Mouse (Mus musculus) CH12.LX (cell line): Measurements from ENCODE around the gene Cox17. TPM values are rescaled to one million over a fixed set of nuclear protein-coding genes. Genes with fewer than 3 reads are reported as not detected.

Source experiments
- DNase-seq: peaks from one replicate; pipeline ENCODE4 v3.0.0-alpha.2; 2013; ENCODE audit errors: extremely low read depth
- H3K27ac ChIP-seq: 2 replicates; pipeline ENCODE4 v1.5.1; 2012; ENCODE audit warnings: low read depth, mild to moderate bottlenecking, control low read depth, moderate library complexity; ENCODE audit not compliant: insufficient read depth
- H3K27me3 ChIP-seq: replicated peaks from 2 replicates; pipeline ENCODE3; 2012; ENCODE audit warnings: inconsistent platforms
- H3K36me3 ChIP-seq, 2 experiments: replicated peaks in 1 of 2; 2 replicates each; pipeline versions ENCODE3 to v1.6.1; 2012; ENCODE audit warnings: inconsistent platforms in 1 of 2, low read length in 1 of 2, mild to moderate bottlenecking in 1 of 2, mixed read lengths in 1 of 2, moderate library complexity in 1 of 2; ENCODE audit not compliant: control insufficient read depth in 1 of 2, insufficient read depth in 1 of 2
- H3K4me1 ChIP-seq, 2 experiments: 2 replicates each; pipeline ENCODE4 v1.6.1; 2012; ENCODE audit warnings: inconsistent platforms in 1 of 2, moderate library complexity in 1 of 2; ENCODE audit not compliant: insufficient read depth in 2 of 2, control insufficient read depth in 1 of 2
- H3K4me2 ChIP-seq: 2 replicates; pipeline ENCODE4 v1.6.1; 2012; ENCODE audit warnings: low read depth, mild to moderate bottlenecking, control low read depth; ENCODE audit not compliant: poor library complexity, insufficient read depth, severe bottlenecking
- H3K4me3 ChIP-seq, 3 experiments: fragments of 150-350 bp in 1 of 3; sonication (generic) in 1 of 3; replicated peaks in 1 of 3; 2 replicates each; pipeline versions ENCODE3 to v1.5.1; 2011 to 2012; ENCODE audit warnings: low read depth in 2 of 3, low read length in 2 of 3, mild to moderate bottlenecking in 2 of 3, moderate library complexity in 2 of 3, control low read depth in 1 of 3, improper control_type of control experiment in 1 of 3, inconsistent platforms in 1 of 3, mixed read lengths in 1 of 3; ENCODE audit not compliant: poor library complexity in 1 of 3
- H3K79me2 ChIP-seq: replicated peaks from 2 replicates; pipeline ENCODE4 v1.6.1; 2012; ENCODE audit warnings: mild to moderate bottlenecking, moderate library complexity; ENCODE audit not compliant: control insufficient read depth, poor library complexity, insufficient read depth, severe bottlenecking; ENCODE audit errors: extremely low read depth
- H3K9ac ChIP-seq: 2 replicates; pipeline ENCODE4 v1.6.1; 2012; ENCODE audit warnings: low read depth, mild to moderate bottlenecking, control low read depth, moderate library complexity; ENCODE audit not compliant: insufficient read depth
- H3K9me3 ChIP-seq: replicated peaks from 2 replicates; pipeline ENCODE3; 2012; ENCODE audit warnings: low read length, inconsistent platforms, mixed read lengths
- BHLHE40 ChIP-seq: IDR thresholded peaks from 2 replicates; pipeline ENCODE4 v1.6.1; 2011; ENCODE audit warnings: mild to moderate bottlenecking, low read depth, low read length, improper control_type of control experiment
- CHD1 ChIP-seq: IDR thresholded peaks from 2 replicates; pipeline ENCODE4 v1.6.1; 2012; ENCODE audit warnings: low read depth, low read length, improper control_type of control experiment, inconsistent platforms
- CHD2 ChIP-seq: IDR thresholded peaks from 2 replicates; pipeline ENCODE4 v1.6.1; 2011; ENCODE audit warnings: low read length, improper control_type of control experiment
- EP300 ChIP-seq: IDR thresholded peaks from 2 replicates; pipeline ENCODE4 v1.6.1; 2011; ENCODE audit warnings: low read length, improper control_type of control experiment
- MAFK ChIP-seq: IDR thresholded peaks from 2 replicates; pipeline ENCODE4 v1.6.1; 2011; ENCODE audit warnings: low read length, improper control_type of control experiment; ENCODE audit not compliant: insufficient replicate concordance
- MAX ChIP-seq: IDR thresholded peaks from 2 replicates; pipeline ENCODE4 v1.6.1; 2011; ENCODE audit warnings: low read length, improper control_type of control experiment
- PAX5 ChIP-seq: IDR thresholded peaks from 2 replicates; pipeline ENCODE4 v1.6.1; 2012; ENCODE audit warnings: low read length, inconsistent platforms, mixed read lengths
- POLR2A ChIP-seq: IDR thresholded peaks from 2 replicates; pipeline ENCODE4 v1.6.1; 2011; ENCODE audit warnings: low read depth, mild to moderate bottlenecking, improper control_type of control experiment, low read length
- SIN3A ChIP-seq: IDR thresholded peaks from 2 replicates; pipeline ENCODE4 v1.6.1; 2012; ENCODE audit warnings: low read length, improper control_type of control experiment, inconsistent platforms
- SMC3 ChIP-seq: IDR thresholded peaks from 2 replicates; pipeline ENCODE4 v1.6.1; 2011; ENCODE audit warnings: low read depth, low read length, improper control_type of control experiment
- TCF12 ChIP-seq: IDR thresholded peaks from 2 replicates; pipeline ENCODE4 v1.6.1; 2014; ENCODE audit warnings: low read depth, mild to moderate bottlenecking, inconsistent platforms, low read length, improper control_type of control experiment
- ZMIZ1 ChIP-seq: IDR thresholded peaks from 2 replicates; pipeline ENCODE4 v1.6.1; 2012; ENCODE audit warnings: low read depth, mild to moderate bottlenecking, inconsistent platforms, low read length, improper control_type of control experiment
- dilution Hi-C: fragments of 300-500 bp; cut with MboI; formaldehyde crosslinking; loops from 2 replicates; pipeline ENCODE4 v1.14.3; 2020; ENCODE audit warnings: low sequenced_read_pairs; ENCODE audit not compliant: extremely low pct_unique_long_range_greater_than_20kb, extremely low pct_ligation_motif_present
- in situ Hi-C: fragments of 300-500 bp; cut with MboI; formaldehyde crosslinking; loops from 3 replicates; pipeline ENCODE4 v1.14.3; 2019; ENCODE audit warnings: low sequenced_read_pairs, low pct_ligation_motif_present, low pct_unique_long_range_greater_than_20kb, mixed read lengths
- polyA plus RNA-seq: library from polyadenylated mRNA; unstranded; fragments of >175 nt; gene quantifications from 2 replicates; pipeline ENCODE4 v1.2.1, GENCODE M21; 2012; ENCODE audit warnings: low read depth; ENCODE audit not compliant: insufficient read length
- total RNA-seq, 2 experiments: library from RNA; depleted of rRNA; stranded (reverse); fragments of 300-350 nt in 1 of 2; fragments of >200 nt in 1 of 2; gene quantifications; 2 replicates each; pipeline ENCODE4 v1.2.3; 2012 to 2014

Cox17 gene
- total and polyA plus RNA-seq, 3 experiments: 410 to 706 (median 622) TPM

DNA sequence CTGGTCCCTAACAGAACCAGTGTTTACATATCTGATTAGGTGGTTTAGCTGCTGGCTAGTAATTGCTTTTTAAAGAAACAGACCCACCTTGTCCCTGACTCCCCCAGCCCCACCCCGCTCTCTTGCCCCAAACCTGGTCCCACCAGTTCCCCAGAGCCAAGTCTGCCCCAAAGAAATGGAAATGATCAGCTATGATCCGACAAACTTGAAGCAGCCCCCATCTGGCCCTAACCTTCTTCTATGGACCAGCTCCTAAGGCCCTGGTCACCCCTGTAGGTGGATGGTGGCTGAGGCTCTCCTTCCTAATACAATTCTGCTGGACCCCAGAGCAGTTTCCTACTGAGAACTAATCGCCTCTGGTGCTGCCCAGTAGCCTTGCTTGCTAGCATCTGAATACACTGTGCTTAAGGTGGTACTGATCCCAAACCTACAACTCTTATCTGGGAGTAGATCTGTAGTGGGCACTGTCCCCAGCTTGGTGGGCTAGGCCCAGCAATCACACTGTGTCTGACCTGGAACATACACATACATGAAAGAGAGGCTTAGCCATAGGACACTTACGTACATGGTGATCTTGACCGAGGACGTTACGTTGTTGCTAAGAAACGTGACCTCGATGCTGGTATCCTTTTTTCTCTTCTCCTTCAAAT lies 53.6 kb downstream of the Cox17 start:
- H3K27ac ChIP-seq: peak overlapping the region; percentile 97
- H3K9ac ChIP-seq: peak overlapping the region; percentile 75
- H3K79me2 ChIP-seq: peaks cover 7% of the 10 kb centered on the region; the same call in 1 of the 2 replicates
- H3K4me1 ChIP-seq: peaks cover 47 to 92% of the 10 kb centered on the region in 2 experiments
- dilution Hi-C loops: no loop called here
- H3K4me3 ChIP-seq: no peak overlapping the region
- no peak for TF ChIP-seq PAX5
- no peak for TF ChIP-seq ZMIZ1
- no peak for TF ChIP-seq MAX
- TF ChIP-seq SIN3A: no peak
- no peak for TF ChIP-seq EP300
- TF ChIP-seq TCF12: no peak
- no peak for TF ChIP-seq SMC3
- DNase-seq: no peak
- peaks cover 0 to 7% of the 10 kb centered on the region in 2 experiments for H3K36me3 ChIP-seq
- in situ Hi-C loops: loop anchor here (5.0 kb wide), 1 partner anchor 53 kb away; the partner anchor contains the start of genes Cox17 and Gm21987
- H3K9me3 ChIP-seq: no peaks in the 10 kb centered on the region
- H3K4me2 ChIP-seq: peak overlapping the region; percentile 75
- H3K27me3 ChIP-seq: no peaks in the 10 kb centered on the region

GRCm38 (mm10) chr16:38401468-38401867 lies 54.7 kb downstream of the Cox17 start:
- H3K4me2 ChIP-seq: no peak overlapping the region
- H3K27me3 ChIP-seq: no peaks in the 10 kb centered on the region
- no peak overlapping the region for H3K9ac ChIP-seq
- H3K9me3 ChIP-seq: no peaks in the 10 kb centered on the region
- peaks cover 51 to 92% of the 10 kb centered on the region in 2 experiments for H3K4me1 ChIP-seq
- dilution Hi-C loops: no loop called here
- no peak for DNase-seq
- peaks cover 0 to 7% of the 10 kb centered on the region in 2 experiments for H3K36me3 ChIP-seq
- peaks cover 9% of the 10 kb centered on the region; the same call in 1 of the 2 replicates for H3K79me2 ChIP-seq
- in situ Hi-C loops: loop anchor here (5.0 kb wide), 1 partner anchor 54 kb away; the partner anchor contains the start of genes Cox17 and Gm21987
- H3K27ac ChIP-seq: 0 out of 2 replicates have a peak overlapping the region, but pooled peaks have one; percentile 4
- TF ChIP-seq CHD1 (0 out of 2 replicates have a peak, but pooled peaks have one; percentile 17), POLR2A (0 out of 2 replicates have a peak, but pooled peaks have one; percentile 20), BHLHE40 (peak; percentile 76), MAFK (no peak), CHD2 (no peak)
- no peak overlapping the region for H3K4me3 ChIP-seq

Other genes with a start within 250 kb of the Cox17 start
- gene Nr1i2, start 52.2 kb upstream of the Cox17 start, total RNA-seq (2012; rRNA removed): not detected in 2 replicates
- not detected in 2 replicates for gene Nr1i2, start 52.2 kb upstream of the Cox17 start, total RNA-seq (2014; rRNA removed)
- gene Nr1i2, start 52.2 kb upstream of the Cox17 start, polyA plus RNA-seq: not detected in 2 replicates
- 3.9 TPM in 2 replicates for gene Maats1, start 4.8 kb upstream of the Cox17 start, total RNA-seq (2012; rRNA removed)
- gene Maats1, start 4.8 kb upstream of the Cox17 start, total RNA-seq (2014; rRNA removed): 1.7 and 1.9 TPM in 2 replicates
- 2.0 and 2.9 TPM in 2 replicates for gene Maats1, start 4.8 kb upstream of the Cox17 start, polyA plus RNA-seq
- gene Gm21987, start within 50 bp of the Cox17 start, total RNA-seq (2012; rRNA removed): 0.42 TPM in 1 of 2 replicates, not detected in the other
- not detected in 2 replicates for gene Gm21987, start within 50 bp of the Cox17 start, total RNA-seq (2014; rRNA removed)
- 0.87 TPM in 1 of 2 replicates, not detected in the other for gene Gm21987, start within 50 bp of the Cox17 start, polyA plus RNA-seq
- 1.0 and 3.6 TPM in 2 replicates for gene Popdc2, start 15.2 kb downstream of the Cox17 start, total RNA-seq (2012; rRNA removed)
- 0.17 and 0.30 TPM in 2 replicates for gene Popdc2, start 15.2 kb downstream of the Cox17 start, total RNA-seq (2014; rRNA removed)
- gene Popdc2, start 15.2 kb downstream of the Cox17 start, polyA plus RNA-seq: 0.35 and 1.1 TPM in 2 replicates
- gene Pla1a, start 86.2 kb downstream of the Cox17 start, total RNA-seq (2012; rRNA removed): 20.6 and 27.9 TPM in 2 replicates
- 12.3 and 14.3 TPM in 2 replicates for gene Pla1a, start 86.2 kb downstream of the Cox17 start, total RNA-seq (2014; rRNA removed)
- 9.3 and 11.0 TPM in 2 replicates for gene Pla1a, start 86.2 kb downstream of the Cox17 start, polyA plus RNA-seq
- 47.3 and 67.7 TPM in 2 replicates for gene Adprh, start 105.7 kb downstream of the Cox17 start, total RNA-seq (2012; rRNA removed)
- 44.9 and 45.3 TPM in 2 replicates for gene Adprh, start 105.7 kb downstream of the Cox17 start, total RNA-seq (2014; rRNA removed)
- gene Adprh, start 105.7 kb downstream of the Cox17 start, polyA plus RNA-seq: 82.9 and 93.2 TPM in 2 replicates
- 43.6 and 46.2 TPM in 2 replicates for gene Cd80, start 108.6 kb downstream of the Cox17 start, total RNA-seq (2012; rRNA removed)
- 54.3 and 57.8 TPM in 2 replicates for gene Cd80, start 108.6 kb downstream of the Cox17 start, total RNA-seq (2014; rRNA removed)
- gene Cd80, start 108.6 kb downstream of the Cox17 start, polyA plus RNA-seq: 37.0 and 39.5 TPM in 2 replicates
- 49.7 and 50.1 TPM in 2 replicates for gene Timmdc1, start 175.7 kb downstream of the Cox17 start, total RNA-seq (2012; rRNA removed)
- 32.5 and 36.5 TPM in 2 replicates for gene Timmdc1, start 175.7 kb downstream of the Cox17 start, total RNA-seq (2014; rRNA removed)
- gene Timmdc1, start 175.7 kb downstream of the Cox17 start, polyA plus RNA-seq: 45.1 and 45.3 TPM in 2 replicates
- 41.4 and 44.2 TPM in 2 replicates for gene Poglut1, start 203.3 kb downstream of the Cox17 start, total RNA-seq (2012; rRNA removed)
- gene Poglut1, start 203.3 kb downstream of the Cox17 start, total RNA-seq (2014; rRNA removed): 65.6 and 76.9 TPM in 2 replicates
- gene Poglut1, start 203.3 kb downstream of the Cox17 start, polyA plus RNA-seq: 54.7 and 54.8 TPM in 2 replicates
- 61.9 and 66.5 TPM in 2 replicates for gene Tmem39a, start 211.7 kb downstream of the Cox17 start, total RNA-seq (2012; rRNA removed)
- 42.3 and 52.3 TPM in 2 replicates for gene Tmem39a, start 211.7 kb downstream of the Cox17 start, total RNA-seq (2014; rRNA removed)
- 120 and 137 TPM in 2 replicates for gene Tmem39a, start 211.7 kb downstream of the Cox17 start, polyA plus RNA-seq